Mouse (Mus musculus) kidney, embryonic 16.5 days (tissue): ENCODE results near the gene Ssh3. TPM values are rescaled to one million over a fixed set of nuclear protein-coding genes. Genes with fewer than 3 reads are reported as not detected.
A peak's percentile ranks its signal among the peaks of the same experiment; 100 is the strongest.

Source experiments
- ATAC-seq: fragments of 200-750 bp; cut with Nextera tagmentation; 2 replicates; pipeline ENCODE4 v1.8.0; 2017; ENCODE audit warnings: moderate TSS enrichment; ENCODE audit not compliant: low FRiP score, low TSS enrichment
- H3K27ac ChIP-seq: fragments of 300-500 bp; sonication (generic); 2 replicates; pipeline ENCODE4 v1.5.1; 2014; ENCODE audit warnings: low read length
- H3K27me3 ChIP-seq: fragments of 300-500 bp; sonication (generic); 2 replicates; pipeline ENCODE4 v1.6.1; 2014; ENCODE audit warnings: low read length, control low read depth, mixed read lengths; ENCODE audit not compliant: insufficient read depth
- H3K36me3 ChIP-seq: fragments of 300-500 bp; sonication (generic); 2 replicates; pipeline ENCODE4 v1.6.1; 2014; ENCODE audit warnings: low read length, control low read depth, mixed read lengths; ENCODE audit not compliant: insufficient read depth
- H3K4me1 ChIP-seq: fragments of 300-500 bp; sonication (generic); 2 replicates; pipeline ENCODE4 v1.6.1; 2014; ENCODE audit warnings: low read length, control low read depth, mixed read lengths; ENCODE audit not compliant: insufficient read depth
- H3K4me2 ChIP-seq: fragments of 300-500 bp; sonication (generic); replicated peaks from 2 replicates; pipeline ENCODE4 v1.6.1; 2014; ENCODE audit warnings: low read depth, low read length
- H3K4me3 ChIP-seq: fragments of 300-500 bp; sonication (generic); 2 replicates; pipeline ENCODE4 v1.5.1; 2014; ENCODE audit warnings: mild to moderate bottlenecking, low read length
- H3K9ac ChIP-seq: fragments of 300-500 bp; sonication (generic); replicated peaks from 2 replicates; pipeline ENCODE4 v1.6.1; 2014; ENCODE audit warnings: low read length
- H3K9me3 ChIP-seq: fragments of 300-500 bp; sonication (generic); 2 replicates; pipeline ENCODE4 v1.6.1; 2016; ENCODE audit warnings: low read length, control low read depth
- WGBS: fragments of 180-500 bp; shearing (Covaris S2); extraction: QIAGEN DNeasy Blood & Tissue Kit; methylation state at CpG from one replicate; pipeline ENCODE4 v1.1.7; 2014; 5-methylcytosine and 5-hydroxymethylcytosine counted together
- polyA plus RNA-seq: library from polyadenylated mRNA; unstranded; fragments of >200 nt; fragmentation: Nextera tagmentation; extraction: Ambion mirVana; gene quantifications from 2 replicates; pipeline ENCODE4 v1.2.1, GENCODE M21; 2015

The Ssh3 gene
- polyA plus RNA-seq, 1 experiment from 2014 or later, result 22.9 TPM

- Histone ChIP-seq H3K27me3 (no peaks in the 10 kb centered on the region), H3K4me3 (no peak overlapping the region), H3K4me2 (peak overlapping the region; percentile 31), H3K9ac (peak overlapping the region; percentile 52), H3K9me3 (no peaks in the 10 kb centered on the region), H3K36me3 (no peaks in the 10 kb centered on the region), H3K4me1 (peaks cover 60% of the 10 kb centered on the region), H3K27ac (peak overlapping the region; percentile 87)
- ATAC-seq, result no peak
- 37% methylated on average over 3 of the region's 4 CpGs for whole genome bisulfite sequencing
Observed at GRCm38 (mm10) chr19:4220416-4220815, 48.6 kb downstream of the Ssh3 start.

DNA sequence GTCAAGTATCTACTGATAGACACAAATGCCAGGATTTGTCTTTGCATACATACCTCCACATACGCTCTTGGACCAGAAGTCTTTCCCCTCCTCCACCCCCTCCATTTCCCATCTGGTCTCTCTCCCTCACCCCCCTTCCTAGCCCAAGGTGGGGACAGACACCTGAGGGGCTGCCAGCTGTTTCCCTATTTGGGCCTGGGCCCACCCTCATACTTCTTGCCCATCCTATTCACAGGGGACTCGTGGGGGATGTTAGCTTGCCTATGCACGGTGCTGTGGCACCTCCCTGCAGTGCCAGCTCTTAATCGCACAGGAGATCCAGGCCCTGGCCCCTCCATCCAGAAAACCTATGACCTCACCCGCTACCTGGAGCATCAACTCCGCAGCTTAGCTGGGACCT lies 49.0 kb downstream of the Ssh3 start:
- WGBS, result 91% methylated on average over 6 of the region's 6 CpGs
- peaks cover 61% of the 10 kb centered on the region for H3K4me1 ChIP-seq
- H3K27me3 ChIP-seq, result no peaks in the 10 kb centered on the region
- H3K4me3 ChIP-seq, result no peak overlapping the region
- no peak for ATAC-seq
- no peaks in the 10 kb centered on the region for H3K36me3 ChIP-seq
- peak overlapping the region; percentile 52; the same call in 1 of the 2 replicates for H3K9ac ChIP-seq
- no peak overlapping the region for H3K4me2 ChIP-seq
- H3K27ac ChIP-seq, result no peak overlapping the region
- H3K9me3 ChIP-seq, result no peaks in the 10 kb centered on the region

DNA sequence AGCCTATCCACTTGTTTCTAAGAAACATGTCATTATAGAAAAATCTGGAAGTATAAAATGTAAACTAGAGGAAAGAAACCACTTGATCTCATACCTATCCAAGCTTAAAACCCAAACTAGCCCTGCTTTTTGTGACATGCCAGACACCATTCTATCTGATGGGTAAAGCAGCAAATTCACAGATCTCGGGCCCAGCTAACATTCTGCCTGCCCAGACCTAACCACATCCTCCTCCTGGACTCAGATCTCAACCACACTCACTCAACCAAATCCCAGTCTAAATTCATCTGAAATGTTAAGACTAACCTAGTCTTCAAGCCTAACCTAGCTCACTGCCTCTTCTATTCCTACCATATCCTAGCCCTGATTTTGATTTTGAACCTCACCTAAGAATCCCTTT lies 50.2 kb downstream of the Ssh3 start:
- Histone ChIP-seq H3K4me1 (peaks cover 63% of the 10 kb centered on the region), H3K4me2 (no peak overlapping the region), H3K27me3 (no peaks in the 10 kb centered on the region), H3K9ac (no peak overlapping the region), H3K9me3 (no peaks in the 10 kb centered on the region), H3K36me3 (no peaks in the 10 kb centered on the region), H3K27ac (no peak overlapping the region), H3K4me3 (no peak overlapping the region)
- ATAC-seq, result no peak
- WGBS, result 83% methylated on average over 1 of the region's 1 CpGs

DNA sequence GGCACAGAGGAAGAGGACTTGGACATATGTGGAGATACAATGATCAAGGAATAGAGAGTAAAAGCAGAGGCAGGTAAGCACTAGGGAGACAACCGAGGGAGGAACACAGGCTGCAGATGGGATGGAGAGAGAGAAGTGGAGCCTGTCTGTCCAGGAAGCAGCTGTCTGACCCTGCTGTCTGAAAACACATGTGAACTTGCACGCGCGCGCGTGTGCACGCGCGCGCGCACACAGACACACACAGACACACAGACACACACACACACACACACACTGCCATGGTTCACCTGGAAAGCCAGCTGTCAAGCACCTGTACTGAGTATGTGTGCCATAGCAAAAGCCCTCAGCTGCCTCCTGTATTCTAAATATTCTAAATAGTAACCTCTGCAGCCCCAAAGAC lies 50.7 kb downstream of the Ssh3 start:
- H3K4me2 ChIP-seq, result no peak overlapping the region
- H3K9ac ChIP-seq, result no peak overlapping the region
- WGBS, result 65% methylated on average over 2 of the region's 11 CpGs
- H3K4me1 ChIP-seq, result peaks cover 68% of the 10 kb centered on the region
- no peak overlapping the region for H3K4me3 ChIP-seq
- H3K9me3 ChIP-seq, result no peaks in the 10 kb centered on the region
- H3K36me3 ChIP-seq, result no peaks in the 10 kb centered on the region
- ATAC-seq, result no peak
- no peaks in the 10 kb centered on the region for H3K27me3 ChIP-seq
- H3K27ac ChIP-seq, result no peak overlapping the region

DNA sequence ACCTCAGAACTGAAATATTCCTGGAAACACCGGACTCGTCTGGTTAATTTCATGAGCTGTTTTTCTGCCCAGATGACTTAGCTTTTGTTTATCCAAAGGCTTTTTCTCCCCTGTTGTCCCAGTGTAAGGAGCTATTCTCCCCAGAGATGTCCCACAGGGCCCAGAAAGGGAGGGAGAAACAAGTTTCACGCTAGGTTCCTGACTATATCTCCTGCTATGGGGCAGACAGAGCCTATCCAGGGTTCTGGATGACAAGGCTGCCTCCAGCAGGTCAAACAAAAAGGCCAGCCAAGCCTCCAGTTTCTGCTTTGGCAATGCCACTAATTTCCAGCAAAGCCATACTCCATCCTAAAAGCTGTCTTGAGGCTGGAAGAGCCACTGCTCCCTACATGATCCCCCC lies 51.1 kb downstream of the Ssh3 start:
- peaks cover 70% of the 10 kb centered on the region for H3K4me1 ChIP-seq
- no peaks in the 10 kb centered on the region for H3K9me3 ChIP-seq
- WGBS, result 58% methylated on average over 3 of the region's 3 CpGs
- no peaks in the 10 kb centered on the region for H3K27me3 ChIP-seq
- H3K9ac ChIP-seq, result no peak overlapping the region
- no peak for ATAC-seq
- no peaks in the 10 kb centered on the region for H3K36me3 ChIP-seq
- H3K4me3 ChIP-seq, result no peak overlapping the region
- H3K4me2 ChIP-seq, result no peak overlapping the region
- no peak overlapping the region for H3K27ac ChIP-seq

GRCm38 (mm10) chr19:4217140-4217539 lies 51.8 kb downstream of the Ssh3 start:
- H3K9me3 ChIP-seq, result no peaks in the 10 kb centered on the region
- 18% methylated on average over 5 of the region's 5 CpGs for WGBS
- H3K4me2 ChIP-seq, result peak overlapping the region; percentile 91; the same call in 1 of the 2 replicates
- H3K27ac ChIP-seq, result peak overlapping the region; percentile 74
- ATAC-seq, result no peak
- H3K27me3 ChIP-seq, result no peaks in the 10 kb centered on the region
- H3K4me1 ChIP-seq, result peaks cover 70% of the 10 kb centered on the region
- no peak overlapping the region for H3K4me3 ChIP-seq
- no peaks in the 10 kb centered on the region for H3K36me3 ChIP-seq
- H3K9ac ChIP-seq, result peak overlapping the region; percentile 49

GRCm38 (mm10) chr19:4216041-4216685 lies 52.8 kb downstream of the Ssh3 start:
- Histone ChIP-seq H3K4me1 (peaks cover 69% of the 10 kb centered on the region), H3K27ac (peak overlapping the region; percentile 74), H3K4me3 (peak overlapping the region; percentile 83), H3K9ac (peak overlapping the region; percentile 49), H3K4me2 (peak overlapping the region; percentile 91), H3K27me3 (no peaks in the 10 kb centered on the region), H3K36me3 (no peaks in the 10 kb centered on the region), H3K9me3 (no peaks in the 10 kb centered on the region)
- ATAC-seq, result no peak
- WGBS, result 13% methylated on average over 14 of the region's 14 CpGs

- H3K4me2 ChIP-seq, result peak overlapping the region; percentile 91
- no peaks in the 10 kb centered on the region for H3K36me3 ChIP-seq
- no peaks in the 10 kb centered on the region for H3K9me3 ChIP-seq
- H3K4me3 ChIP-seq, result peak overlapping the region; percentile 83
- peak overlapping the region; percentile 97 for H3K27ac ChIP-seq
- 0 out of 2 replicates have a peak, but pooled peaks have one; percentile 0 for ATAC-seq
- peak overlapping the region; percentile 98 for H3K9ac ChIP-seq
- peaks cover 62% of the 10 kb centered on the region for H3K4me1 ChIP-seq
- no peaks in the 10 kb centered on the region for H3K27me3 ChIP-seq
- 3% methylated on average over 18 of the region's 21 CpGs for WGBS
Observed at GRCm38 (mm10) chr19:4215451-4215840, 53.5 kb downstream of the Ssh3 start.

DNA sequence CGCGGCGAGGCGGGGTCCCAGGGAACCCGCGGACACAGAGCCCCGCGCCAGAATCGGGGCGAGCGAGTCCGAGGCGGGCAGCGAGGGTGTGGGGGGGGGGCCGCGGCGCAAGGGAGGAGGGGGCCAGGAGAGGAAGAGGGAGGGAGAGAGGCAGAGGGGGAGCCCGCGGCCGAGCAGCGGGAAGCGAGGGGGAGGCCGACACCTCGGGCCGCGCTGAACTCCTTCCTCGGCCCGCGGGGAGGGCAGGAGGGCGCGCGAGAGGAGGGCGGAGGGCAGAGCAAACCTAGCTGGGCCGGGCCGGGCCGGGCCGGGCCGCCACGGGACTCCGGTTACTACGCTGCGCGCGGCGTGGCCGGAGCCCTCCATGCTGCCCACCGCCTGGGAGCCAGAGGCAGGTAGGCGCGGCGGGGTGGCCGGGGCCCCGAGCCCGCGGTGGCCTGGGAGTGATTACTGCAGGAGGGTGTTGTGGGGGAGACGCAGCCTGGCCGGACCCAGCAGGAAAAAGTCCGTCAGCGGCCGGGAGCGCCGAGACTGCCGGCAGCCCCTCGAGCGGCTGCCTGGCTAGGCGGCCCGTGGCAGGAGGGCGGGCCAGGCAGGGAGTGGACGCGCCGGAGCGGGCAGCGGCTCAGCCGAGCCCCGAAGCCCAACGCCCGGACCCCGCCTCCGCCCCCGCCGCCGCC lies 54.1 kb downstream of the Ssh3 start:
- Histone ChIP-seq H3K36me3 (no peaks in the 10 kb centered on the region), H3K9ac (peak overlapping the region; percentile 98), H3K9me3 (no peaks in the 10 kb centered on the region), H3K4me1 (peaks cover 56% of the 10 kb centered on the region), H3K27me3 (no peaks in the 10 kb centered on the region), H3K27ac (peak overlapping the region; percentile 97), H3K4me2 (peak overlapping the region; percentile 91), H3K4me3 (peak overlapping the region; percentile 83)
- WGBS, result under 1% methylated on average over 43 of the region's 81 CpGs
- peak; percentile 28 for ATAC-seq
